Comparison of ENCODE assay signal across 12 mouse cellular contexts in the genomic region with DNA sequence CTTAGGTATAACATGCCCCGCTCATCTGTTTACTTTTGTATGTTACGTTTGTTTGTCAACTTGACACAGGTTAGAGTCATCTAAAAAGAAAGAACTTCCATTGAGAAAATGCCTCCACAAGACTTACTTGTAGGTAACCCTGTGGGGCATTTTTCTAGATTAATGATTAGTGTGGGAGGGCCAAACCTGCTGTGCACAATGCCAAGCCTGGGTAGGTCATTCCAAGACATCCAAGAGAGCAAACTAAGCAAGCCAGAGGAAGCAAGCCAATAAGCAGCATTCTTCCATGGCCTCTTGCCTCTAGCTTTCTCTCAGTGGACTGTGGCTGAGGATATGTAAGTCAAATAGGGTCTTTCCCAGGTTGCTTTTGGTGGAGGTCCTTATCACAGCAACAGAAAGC.
"Had no signal": no experiment of that assay in that cellular context is flagged by ENCODE, and none has a peak within 500 bp of the region (broad histone marks: within the 10 kb centered on the region; RNA-seq: fewer than 3 reads in every experiment).

No protein-coding gene starts in this region.

- H3K36me3 ChIP-seq: limb, embryonic 15.5 days; midbrain, embryonic 12.5 days; neural tube, embryonic 13.5 days had no signal

- H3K27ac ChIP-seq: limb, embryonic 15.5 days; liver, embryonic 14.5 days; midbrain, embryonic 12.5 days; neural tube, embryonic 13.5 days had no signal

- H3K4me2 ChIP-seq: limb, embryonic 15.5 days; midbrain, embryonic 12.5 days; neural tube, embryonic 13.5 days had no signal

- H3K9ac ChIP-seq: limb, embryonic 15.5 days; liver, embryonic 14.5 days; midbrain, embryonic 12.5 days; neural tube, embryonic 13.5 days had no signal

- H3K9me3 ChIP-seq: limb, embryonic 15.5 days; midbrain, embryonic 12.5 days; neural tube, embryonic 13.5 days had no signal

- DNase-seq: lung, adult 18-20 months; retina, postnatal 1 day; right cerebral cortex, postnatal 4 days; spleen, adult 18-20 months; thymus, adult 18-20 months; thymus, postnatal 14 days had no signal

- H3K4me1 ChIP-seq: limb, embryonic 15.5 days; midbrain, embryonic 12.5 days; neural tube, embryonic 13.5 days had no signal

- H3K4me3 ChIP-seq: limb, embryonic 15.5 days; midbrain, embryonic 12.5 days; neural tube, embryonic 13.5 days had no signal

- H3K27me3 ChIP-seq: limb, embryonic 15.5 days; midbrain, embryonic 12.5 days; neural tube, embryonic 13.5 days had no signal

- ATAC-seq: intestine, embryonic 16.5 days; midbrain, embryonic 16.5 days had no signal
